Comparison of ENCODE assay signal across 8 mouse cellular contexts in genomic region chr2:62646014-62646645, GRCm38 (mm10). TPM values are rescaled to one million over a fixed set of nuclear protein-coding genes. Genes with fewer than 3 reads are reported as not detected.
DNase-seq lines count a peak whose midpoint lies in the region; ATAC-seq and TF ChIP-seq lines count a peak whose summit lies in the region.

Gene Ifih1 (minus strand): TSS chr2:62646255.

- peaks cover 20% of the 10 kb centered on the region for H3K27me3 ChIP-seq in forebrain, embryonic 10.5 days (ENCODE audit: poor library complexity, severe bottlenecking)
- no peaks in the 10 kb centered on the region for H3K27me3 ChIP-seq in small intestine, adult 2 months (ENCODE audit: control insufficient read depth, insufficient read depth, low read length)

- ATAC-seq in CD4-positive, CD25-positive, alpha-beta regulatory T cell, adult 4 months = peak; percentile 85
- peak; percentile 83 for ATAC-seq in megakaryocyte progenitor cell, adult 5-6 weeks (replicated peaks; ENCODE audit: poor library complexity)

- H3K4me1 ChIP-seq in forebrain, embryonic 10.5 days = peaks cover 18% of the 10 kb centered on the region
- H3K4me1 ChIP-seq in small intestine, adult 2 months (ENCODE audit: control insufficient read depth, insufficient read depth, insufficient read length, low read length) = peaks cover 2% of the 10 kb centered on the region; the same call in 1 of the 2 replicates

- TF ChIP-seq CTCF in small intestine, adult 2 months (IDR thresholded peaks at IDR 0.05; ENCODE audit: extremely low read depth, insufficient read length, insufficient replicate concordance, low read depth, low read length) = peak; percentile 36; the same call in 1 of the 2 replicates

- intact Hi-C loops in heart, postnatal 14 days (cut with DNase I) = no loop called here

- peak within 1 kb of the TSS; percentile 78 for H3K27ac ChIP-seq in forebrain, embryonic 10.5 days
- peak within 1 kb of the TSS; percentile 84 for H3K27ac ChIP-seq in small intestine, adult 2 months (ENCODE audit: insufficient read depth, low read depth, low read length)

- WGBS in forebrain, embryonic 10.5 days = under 1% methylated on average over 30 of the region's 30 CpGs
- WGBS in small intestine, adult 2 months = under 1% methylated on average over 30 of the region's 30 CpGs

- DNase-seq in adrenal gland, adult 8-10 months = peak; percentile 36
- peak; percentile 65 for DNase-seq in forebrain, embryonic 10.5 days (ENCODE audit: extremely low spot score, low spot score)
- DNase-seq in heart, postnatal 14 days = peak; percentile 60 to 69
- peak; percentile 79 to 84 for DNase-seq in kidney, postnatal 4 days
- no peak for DNase-seq in frontal cortex, postnatal 25 days (ENCODE audit: low spot score in 2 of 2)

- peak; percentile 53; the same call in 1 of the 2 replicates for TF ChIP-seq POLR2A in small intestine, adult 2 months (IDR thresholded peaks at IDR 0.05; ENCODE audit: low read depth, low read length)

- no peaks in the 10 kb centered on the region for H3K9me3 ChIP-seq in forebrain, embryonic 10.5 days

- H3K4me3 ChIP-seq in forebrain, embryonic 10.5 days = peak within 1 kb of the TSS; percentile 58
- peak within 1 kb of the TSS; percentile 72 for H3K4me3 ChIP-seq in small intestine, adult 2 months (ENCODE audit: low read depth, low read length)

- H3K36me3 ChIP-seq in forebrain, embryonic 10.5 days (replicated peaks) = no peaks in the 10 kb centered on the region
- H3K36me3 ChIP-seq in small intestine, adult 2 months (ENCODE audit: control insufficient read depth, insufficient read depth, low read length) = no peaks in the 10 kb centered on the region

RNA-seq across cellular contexts. Expression of gene Ifih1, which starts in this region (rescaled TPM):
- 10 to 100 TPM; 30.2 to 35.3 TPM for polyA plus RNA-seq in CD4-positive, CD25-positive, alpha-beta regulatory T cell, adult 4 months (2017; shearing (Covaris generic))
- total RNA-seq in adrenal gland, adult 8-10 months (2022) = 10 to 100 TPM; 11.9 to 13.4 (median 12.8) TPM
- 0.95 and 1.0 TPM in 2 replicates for polyA plus RNA-seq in forebrain, embryonic 10.5 days (2016; fragmentation: Nextera tagmentation; extraction: Ambion mirVana)
- total RNA-seq in heart, postnatal 14 days (2021) = 1 to 10 TPM; 4.2 to 4.8 TPM
- 13.0 and 16.8 TPM in 2 replicates for total RNA-seq in megakaryocyte progenitor cell, adult 5-6 weeks (2015)
- total RNA-seq in megakaryocyte progenitor cell, adult 5-6 weeks (2017) = 14.4 and 21.1 TPM in 2 replicates
- 5.3 and 27.0 TPM in 2 replicates for polyA plus RNA-seq in small intestine, adult 2 months (2012; rRNA removed)

Comparison
In these comparisons a context has a peak if more than half of its experiments do, and no peak if none do; other contexts are left out.
1. DNase-seq: peak in adrenal gland, adult 8-10 months (single experiment), forebrain, embryonic 10.5 days (single experiment), heart, postnatal 14 days (2 of 2) and kidney, postnatal 4 days (2 of 2); none in frontal cortex, postnatal 25 days (0 of 2).